Mouse (Mus musculus): Measurements from ENCODE around the gene Nob1.
A peak's percentile ranks its signal among the peaks of the same experiment; 100 is the strongest.

Gene Nob1

GRCm38 (mm10) chr8:107424597-107425229 is at the start of gene Nob1:
Gene Nob1, minus strand, starts transcription at chr8:107425051.
- peak; percentile 96 for DNase-seq (ENCODE audit: low spot score)

GRCm38 (mm10) chr8:107473369-107473768 is 48.5 kb upstream of the Nob1 start:
- DNase-seq (ENCODE audit: low spot score): no peak

GRCm38 (mm10) chr8:107472403-107473100 is 47.7 kb upstream of the Nob1 start:
- DNase-seq (ENCODE audit: low spot score): no peak

- no peak for DNase-seq (ENCODE audit: low spot score)
Observed at GRCm38 (mm10) chr8:107470302-107470701, 45.5 kb upstream of the Nob1 start.

- DNase-seq (ENCODE audit: low spot score): no peak
Observed at GRCm38 (mm10) chr8:107468811-107469302, 44.0 kb upstream of the Nob1 start.

GRCm38 (mm10) chr8:107466642-107467041 is 41.8 kb upstream of the Nob1 start:
- no peak for DNase-seq (ENCODE audit: low spot score)

- DNase-seq (ENCODE audit: low spot score): no peak
Observed at GRCm38 (mm10) chr8:107465332-107465990, 40.6 kb upstream of the Nob1 start.

- DNase-seq (ENCODE audit: low spot score): no peak
Observed at GRCm38 (mm10) chr8:107462423-107462822, 37.6 kb upstream of the Nob1 start.

- DNase-seq (ENCODE audit: low spot score): no peak
Observed at GRCm38 (mm10) chr8:107458281-107458680, 33.4 kb upstream of the Nob1 start.

GRCm38 (mm10) chr8:107457725-107458124 is 32.9 kb upstream of the Nob1 start:
- DNase-seq (ENCODE audit: low spot score): no peak

GRCm38 (mm10) chr8:107455268-107455667 is 30.4 kb upstream of the Nob1 start:
- no peak for DNase-seq (ENCODE audit: low spot score)

GRCm38 (mm10) chr8:107453386-107453785 is 28.5 kb upstream of the Nob1 start:
- no peak for DNase-seq (ENCODE audit: low spot score)

- DNase-seq (ENCODE audit: low spot score): no peak
Observed at GRCm38 (mm10) chr8:107451414-107452066, 26.7 kb upstream of the Nob1 start.

- no peak for DNase-seq (ENCODE audit: low spot score)
Observed at GRCm38 (mm10) chr8:107449655-107450054, 24.8 kb upstream of the Nob1 start.

- no peak for DNase-seq (ENCODE audit: low spot score)
Observed at GRCm38 (mm10) chr8:107449130-107449529, 24.3 kb upstream of the Nob1 start.

GRCm38 (mm10) chr8:107448382-107448889 is 23.6 kb upstream of the Nob1 start:
- DNase-seq (ENCODE audit: low spot score): no peak

GRCm38 (mm10) chr8:107447713-107448112 is 22.9 kb upstream of the Nob1 start:
- DNase-seq (ENCODE audit: low spot score): no peak

- DNase-seq (ENCODE audit: low spot score): no peak
Observed at GRCm38 (mm10) chr8:107444626-107445025, 19.8 kb upstream of the Nob1 start.

GRCm38 (mm10) chr8:107439880-107440625 is 15.2 kb upstream of the Nob1 start:
- DNase-seq (ENCODE audit: low spot score): no peak

- DNase-seq (ENCODE audit: low spot score): no peak
Observed at GRCm38 (mm10) chr8:107437711-107438110, 12.9 kb upstream of the Nob1 start.

GRCm38 (mm10) chr8:107436841-107437421 is 12.1 kb upstream of the Nob1 start:
- DNase-seq (ENCODE audit: low spot score): peak; percentile 20
